Mouse (Mus musculus): Measurements from ENCODE around the gene Tyw5.

The Tyw5 gene

DNA sequence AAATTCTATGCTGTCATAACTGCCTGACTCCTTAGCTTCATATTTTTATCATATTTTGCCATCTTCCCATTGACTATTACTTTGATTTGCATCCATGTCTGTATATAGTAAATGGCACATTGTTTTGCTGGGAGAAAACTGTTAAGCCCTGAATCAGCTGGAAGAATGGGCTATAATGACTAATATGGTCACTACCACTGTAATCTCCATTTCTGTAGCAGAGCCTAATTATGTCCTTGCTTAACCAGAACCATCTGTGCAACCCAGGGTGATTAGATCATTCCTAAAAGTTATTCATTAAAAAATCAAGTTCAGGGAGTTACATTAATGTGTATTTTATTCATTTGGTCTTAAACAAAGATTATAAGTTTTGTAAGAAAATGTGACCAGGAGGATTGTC, 20.4 kb downstream of the Tyw5 start:
- DNase-seq (ENCODE audit: low read depth) = no peak

GRCm38 (mm10) chr1:57377376-57378341, 29.2 kb downstream of the Tyw5 start, which contains the start of gene 1700066M21Rik:
TSS of gene 1700066M21Rik (plus strand) at chr1:57377620.
- DNase-seq (ENCODE audit: low read depth) = peak; percentile 78

GRCm38 (mm10) chr1:57376806-57377205, 30.1 kb downstream of the Tyw5 start:
- DNase-seq (ENCODE audit: low read depth) = no peak

DNA sequence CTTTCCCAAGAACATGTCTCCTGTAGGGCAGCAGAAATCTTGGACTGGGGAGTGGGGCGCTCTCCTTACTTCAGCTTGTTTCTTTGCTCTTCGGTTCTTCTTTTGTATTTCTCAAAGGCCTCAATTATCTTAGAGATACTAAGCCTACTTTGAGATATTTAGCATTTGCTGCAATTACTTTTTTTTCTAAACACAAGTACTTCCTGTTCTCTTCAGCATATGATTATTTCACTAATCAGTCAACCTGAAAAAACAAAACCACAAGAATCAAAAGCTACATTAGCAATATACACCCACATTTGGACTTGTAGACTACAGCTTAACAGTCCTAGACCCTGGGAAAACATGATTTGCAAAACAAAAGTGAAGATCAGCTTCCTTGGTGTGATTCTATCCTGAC, 31.6 kb downstream of the Tyw5 start:
- DNase-seq (ENCODE audit: low read depth) = no peak

GRCm38 (mm10) chr1:57370451-57370850, 36.5 kb downstream of the Tyw5 start:
- DNase-seq (ENCODE audit: low read depth) = no peak

GRCm38 (mm10) chr1:57369111-57369510, 37.8 kb downstream of the Tyw5 start:
- no peak for DNase-seq (ENCODE audit: low read depth)

- no peak for DNase-seq (ENCODE audit: low read depth)
Observed at GRCm38 (mm10) chr1:57367446-57367845, 39.5 kb downstream of the Tyw5 start.

DNA sequence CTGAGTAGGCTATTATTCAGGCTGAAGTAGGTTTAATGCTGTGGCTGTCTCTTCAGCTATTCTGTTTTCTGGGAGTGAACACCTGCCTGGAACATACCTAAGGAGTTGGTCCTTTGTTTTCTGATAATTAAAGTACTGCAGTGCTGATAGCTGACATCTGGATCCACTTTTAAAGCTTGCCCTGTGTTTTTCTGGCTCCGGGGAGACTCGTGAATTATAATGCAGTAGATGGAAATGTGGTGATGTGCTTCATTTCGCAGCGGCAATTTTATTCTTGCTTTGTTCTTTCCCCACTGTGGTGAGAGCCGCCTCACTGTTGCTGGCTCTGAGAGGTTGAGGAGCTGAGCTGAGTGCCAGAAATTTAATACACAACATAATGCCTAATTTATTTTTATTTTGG, 48.4 kb downstream of the Tyw5 start:
- no peak for DNase-seq (ENCODE audit: low read depth)

DNA sequence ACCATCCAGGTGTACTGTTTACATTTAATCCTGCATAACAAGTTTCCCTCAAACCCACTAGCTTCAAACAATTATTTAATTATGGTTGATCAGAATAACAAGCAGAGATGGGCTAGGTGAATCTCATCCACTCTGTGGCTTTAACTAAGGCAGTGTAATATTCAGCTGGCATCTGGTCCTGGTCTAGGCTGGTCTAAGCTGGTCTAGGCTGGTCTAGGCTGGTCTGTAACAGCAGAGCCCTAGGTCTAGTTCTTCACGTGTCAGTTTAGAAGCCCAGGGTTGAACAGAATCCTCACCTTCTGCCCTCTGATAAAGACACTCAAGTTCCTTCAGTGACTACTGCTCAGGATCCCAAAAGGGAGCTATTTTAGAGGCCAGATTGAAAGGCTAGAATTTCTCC, 55.0 kb downstream of the Tyw5 start:
- no peak for DNase-seq (ENCODE audit: low read depth)

DNA sequence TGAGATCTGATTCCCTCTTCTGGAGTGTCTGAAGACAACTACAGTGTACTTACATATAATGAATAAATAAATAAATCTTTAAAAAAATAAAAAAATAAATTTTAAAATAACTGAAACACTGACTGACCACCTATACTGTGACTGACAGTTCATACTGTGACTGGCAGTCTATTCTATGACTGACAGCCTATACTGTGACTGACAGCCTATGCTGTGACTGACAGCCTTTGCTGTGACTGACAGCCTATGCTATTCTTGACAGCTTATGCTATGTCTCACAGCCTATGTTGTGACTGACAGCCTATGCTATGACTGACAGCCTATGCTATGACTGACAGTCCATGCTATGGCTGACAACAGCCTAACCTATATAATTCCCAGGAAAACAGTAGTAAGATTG, 59.4 kb downstream of the Tyw5 start:
- no peak for DNase-seq (ENCODE audit: low read depth)

DNA sequence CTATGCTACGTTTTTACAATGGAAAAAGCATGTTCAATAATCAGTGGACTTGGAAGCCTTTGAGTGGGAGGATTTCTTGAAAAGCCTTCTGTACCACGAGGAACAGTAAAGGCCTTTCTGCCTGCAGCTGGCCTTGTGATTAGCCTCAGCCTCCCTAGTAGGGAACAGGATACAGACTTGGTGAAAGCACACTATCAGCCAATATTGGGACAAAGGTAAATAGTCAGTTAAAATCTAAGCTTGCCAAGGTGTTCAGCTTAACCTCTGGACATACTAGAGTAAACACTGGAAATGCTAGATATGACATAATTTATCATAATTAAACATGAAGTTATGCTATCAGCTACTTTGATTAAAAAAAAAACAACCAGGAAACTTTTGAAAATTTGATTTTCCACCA, 65.7 kb downstream of the Tyw5 start:
- no peak for DNase-seq (ENCODE audit: low read depth)

- peak; percentile 9 for DNase-seq (ENCODE audit: low read depth)
Observed at GRCm38 (mm10) chr1:57339156-57339796, 67.6 kb downstream of the Tyw5 start.
